Mouse (Mus musculus) gonadal fat pad, adult 2 months (tissue): ENCODE measurements around the gene Wtap. TPM values are rescaled to one million over a fixed set of nuclear protein-coding genes. Genes with fewer than 3 reads are reported as not detected.
"Not testable (repeated sequence)": the region's sequence is repeated elsewhere in the genome, so short reads cannot be mapped to it uniquely, and the experiment has no call there.

Source experiments
- DNase-seq: peaks from one replicate; pipeline ENCODE4 v3.0.0-alpha.2; 2012; ENCODE audit warnings: low read depth
- polyA plus RNA-seq: library from polyadenylated mRNA; depleted of rRNA; stranded (reverse); fragments of >200 nt; gene quantifications from 2 replicates; pipeline ENCODE4 v1.2.3, GENCODE M21; 2012; rRNA removed

Wtap gene
- polyA plus RNA-seq = 19.7 and 23.7 TPM in 2 replicates

GRCm38 (mm10) chr17:12994069-12994468 is at the start of gene Wtap:
TSS of gene Wtap (minus strand) at chr17:12994169.
- DNase-seq = no peak

GRCm38 (mm10) chr17:13036627-13037192 is 42.7 kb upstream of the Wtap start:
- not testable (repeated sequence) for DNase-seq

GRCm38 (mm10) chr17:13013316-13013715 is 19.3 kb upstream of the Wtap start:
- DNase-seq = no peak

GRCm38 (mm10) chr17:13009887-13010286 is 15.9 kb upstream of the Wtap start:
- DNase-seq = no peak

GRCm38 (mm10) chr17:13008528-13008927 is 14.6 kb upstream of the Wtap start:
- DNase-seq = no peak

GRCm38 (mm10) chr17:13007730-13008425 is 13.9 kb upstream of the Wtap start:
- DNase-seq = no peak

DNA sequence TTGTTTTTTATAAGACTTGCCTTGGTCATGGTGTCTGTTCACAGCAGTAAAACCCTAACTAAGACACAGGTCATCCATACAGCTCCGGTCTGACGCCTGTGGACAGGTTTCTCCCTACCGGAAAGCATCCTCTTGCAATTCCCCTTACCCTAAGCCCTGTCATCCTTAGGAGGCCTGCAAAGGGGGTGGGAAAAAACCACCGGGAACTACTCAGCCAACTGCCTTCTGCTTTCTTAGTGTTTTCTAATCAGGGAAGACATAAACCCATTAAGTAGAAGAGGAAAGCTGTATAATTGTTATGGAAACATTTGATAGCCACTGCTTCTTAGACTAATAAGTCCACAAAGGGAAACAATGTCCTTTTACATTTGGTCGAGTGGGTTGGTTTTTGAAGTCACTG is 13.0 kb upstream of the Wtap start:
- DNase-seq = no peak

GRCm38 (mm10) chr17:13006546-13006945 is 12.6 kb upstream of the Wtap start, which contains the start of gene Sod2:
TSS of gene Sod2 (plus strand) at chr17:13006846.
- not testable (repeated sequence) for DNase-seq

- DNase-seq = not testable (repeated sequence)
Measured at GRCm38 (mm10) chr17:13004436-13004835, 10.5 kb upstream of the Wtap start.

GRCm38 (mm10) chr17:13002243-13002642 is 8.3 kb upstream of the Wtap start:
- DNase-seq = not testable (repeated sequence)

DNA sequence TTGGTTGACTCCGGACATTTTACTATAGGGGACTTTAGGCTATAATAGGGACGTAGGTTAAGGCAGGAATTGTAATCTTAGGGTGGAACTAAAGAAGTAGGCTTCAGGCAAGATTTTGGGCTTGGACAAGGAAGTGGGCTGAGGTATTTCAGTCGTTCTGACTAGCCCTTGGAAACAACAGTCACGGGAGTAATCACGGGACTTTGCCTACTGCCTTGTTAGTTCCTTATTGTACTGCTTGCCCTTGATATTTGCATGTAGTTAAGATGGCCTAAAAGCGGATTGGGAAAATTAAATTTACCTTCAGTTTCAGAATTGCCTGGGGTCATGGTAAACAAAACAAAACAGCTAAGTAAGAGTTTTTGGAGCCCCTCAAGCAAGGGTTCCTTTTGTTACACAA is 5.1 kb upstream of the Wtap start:
- no peak for DNase-seq

GRCm38 (mm10) chr17:12997890-12998289 is 3.9 kb upstream of the Wtap start:
- no peak for DNase-seq

DNA sequence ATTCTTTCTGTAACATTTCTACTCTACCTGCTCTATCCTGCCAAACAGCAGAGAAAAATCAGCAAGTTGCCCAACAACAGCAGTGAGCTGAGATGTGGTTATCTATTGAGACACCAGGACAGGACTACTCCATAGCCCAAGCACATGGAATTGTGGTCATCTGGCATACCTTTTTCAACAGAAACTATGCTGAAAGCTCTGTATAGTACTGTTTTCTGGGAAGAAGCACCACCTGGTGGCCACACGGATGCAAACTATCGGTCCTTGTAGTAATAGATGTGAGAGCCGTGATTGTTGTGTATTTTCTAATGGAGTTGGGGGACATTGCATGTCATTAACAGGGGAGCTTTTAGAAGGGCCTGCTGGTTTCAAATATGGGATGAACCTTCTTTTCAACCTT is 2.4 kb upstream of the Wtap start:
- DNase-seq = no peak

- DNase-seq = no peak
Measured at GRCm38 (mm10) chr17:12992470-12992991, 1.4 kb downstream of the Wtap start.

- no peak for DNase-seq
Measured at GRCm38 (mm10) chr17:12991635-12992358, 2.2 kb downstream of the Wtap start.

GRCm38 (mm10) chr17:12991194-12991634 is 2.8 kb downstream of the Wtap start:
- no peak for DNase-seq

DNA sequence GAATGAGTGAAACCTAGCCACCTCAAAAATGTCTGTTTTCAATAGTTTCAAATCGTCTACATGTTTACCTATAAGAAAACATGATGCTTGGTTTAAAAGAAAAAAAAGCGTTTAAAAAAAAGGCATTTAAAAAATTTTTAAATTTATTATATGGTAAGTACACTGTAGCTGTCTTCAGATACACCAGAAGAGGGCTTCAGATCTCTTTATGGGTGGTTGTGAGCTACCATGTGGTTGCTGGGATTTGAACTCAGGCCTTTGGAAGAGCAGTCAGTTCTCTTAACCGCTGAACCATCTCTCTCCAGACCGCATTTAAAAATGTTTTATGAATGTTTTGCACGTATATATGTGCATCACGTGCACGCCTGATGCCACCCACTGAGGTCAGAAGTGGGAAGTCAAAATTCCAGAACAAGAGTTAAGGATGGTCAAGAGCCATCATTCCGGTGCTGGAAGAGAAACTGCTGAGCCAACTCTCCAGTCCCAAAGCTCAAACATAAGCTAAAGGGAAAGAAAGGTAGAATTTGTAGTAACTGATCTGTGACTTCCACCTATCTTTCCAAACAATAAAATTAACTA is 3.3 kb downstream of the Wtap start:
- no peak for DNase-seq

- DNase-seq = not testable (repeated sequence)
Measured at GRCm38 (mm10) chr17:12988096-12988495, 5.9 kb downstream of the Wtap start.

- DNase-seq = no peak
Measured at GRCm38 (mm10) chr17:12983988-12984387, 10.0 kb downstream of the Wtap start.

DNA sequence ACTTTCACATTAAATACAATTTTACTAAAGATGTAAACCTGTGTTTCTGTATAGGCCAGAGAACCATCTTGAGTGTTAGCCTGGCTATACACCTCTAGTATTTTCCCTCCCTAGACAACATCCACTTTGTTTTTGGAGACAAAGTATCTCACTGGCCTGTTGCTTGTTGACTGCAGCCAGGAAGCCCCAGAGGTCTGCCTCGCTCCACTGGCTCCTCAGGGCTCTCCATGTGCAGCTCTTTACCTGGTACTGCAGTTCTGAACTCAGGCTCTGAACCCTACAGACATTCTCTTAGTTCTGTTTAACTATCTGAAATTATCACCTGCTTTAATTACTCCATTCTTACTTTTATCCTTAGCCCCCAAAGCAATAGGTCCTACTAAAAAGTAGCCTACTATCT is 15.4 kb downstream of the Wtap start:
- DNase-seq = no peak

DNA sequence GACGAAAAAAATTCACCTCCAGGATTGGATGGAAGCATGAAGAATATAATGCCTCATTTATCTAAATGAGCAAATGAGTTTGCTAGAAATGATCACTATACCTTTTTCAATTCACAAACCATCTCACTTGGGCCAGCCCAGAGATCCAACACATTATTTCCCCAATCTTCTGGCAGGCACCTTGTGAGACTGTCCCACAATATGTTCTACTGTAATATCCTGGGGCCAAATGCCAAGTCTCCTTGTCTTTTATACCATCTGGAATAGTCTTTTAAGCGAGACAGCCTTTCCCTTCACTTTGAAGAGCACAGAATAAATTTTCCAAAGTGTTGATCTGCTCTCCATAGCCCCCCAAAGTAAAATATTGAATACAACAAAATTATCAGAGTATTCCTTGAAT is 20.1 kb downstream of the Wtap start:
- DNase-seq = no peak

- DNase-seq = no peak
Measured at GRCm38 (mm10) chr17:12967173-12967572, 26.8 kb downstream of the Wtap start.
